9 mouse cellular contexts compared by ENCODE assay signal in genomic region chr5:125175673-125176369, GRCm38 (mm10). TPM values are rescaled to one million over a fixed set of nuclear protein-coding genes. Genes with fewer than 3 reads are reported as not detected.
A peak's percentile ranks its signal among the peaks of the same experiment; 100 is the strongest.
DNase-seq lines count a peak whose midpoint lies in the region; ATAC-seq and TF ChIP-seq lines count a peak whose summit lies in the region.
"Had no signal": no experiment of that assay in that cellular context is flagged by ENCODE, and none has a peak within 500 bp of the region (broad histone marks: within the 10 kb centered on the region; RNA-seq: fewer than 3 reads in every experiment).

No protein-coding gene starts in this region.

- TF ChIP-seq EP300 in heart, adult 2 months (IDR thresholded peaks at IDR 0.05; ENCODE audit: insufficient read depth, low read depth, low read length), result no peak
- no peak for TF ChIP-seq EP300 in heart, postnatal 0 days (IDR thresholded peaks at IDR 0.05; ENCODE audit: low read depth)

- peaks cover 8% of the 10 kb centered on the region for H3K79me2 ChIP-seq in heart, adult 2 months (replicated peaks; ENCODE audit: control insufficient read depth, insufficient read depth, low read length)

- H3K27me3 ChIP-seq in heart, adult 2 months (ENCODE audit: control insufficient read depth, insufficient read depth, low read length), result no peaks in the 10 kb centered on the region
- H3K27me3 ChIP-seq in heart, embryonic 11.5 days (ENCODE audit: control insufficient read depth, insufficient read depth, low read length), result no peaks in the 10 kb centered on the region
- H3K27me3 ChIP-seq in lung, embryonic 15.5 days, result no peaks in the 10 kb centered on the region
- no peaks in the 10 kb centered on the region for H3K27me3 ChIP-seq in heart, postnatal 0 days (ENCODE audit: control insufficient read depth, insufficient read depth, low read length)
- no peaks in the 10 kb centered on the region for H3K27me3 ChIP-seq in neural tube, embryonic 12.5 days (replicated peaks)

- H3K9ac ChIP-seq in heart, adult 2 months (ENCODE audit: low read depth, low read length), result 0 out of 2 replicates have a peak overlapping the region, but pooled peaks have one; percentile 1
- no peak overlapping the region for H3K9ac ChIP-seq in heart, embryonic 11.5 days (ENCODE audit: low read depth, low read length)
- no peak overlapping the region for H3K9ac ChIP-seq in lung, embryonic 15.5 days
- no peak overlapping the region for H3K9ac ChIP-seq in heart, postnatal 0 days (replicated peaks; ENCODE audit: low read depth, low read length)
- peak overlapping the region; percentile 96; the same call in 1 of the 2 replicates for H3K9ac ChIP-seq in neural tube, embryonic 12.5 days

- H3K4me1 ChIP-seq in heart, adult 2 months (ENCODE audit: control insufficient read depth, insufficient read depth, low read length), result peaks cover 30% of the 10 kb centered on the region
- H3K4me1 ChIP-seq in heart, embryonic 11.5 days (ENCODE audit: control insufficient read depth, insufficient read depth, low read length), result peaks cover 74% of the 10 kb centered on the region
- peaks cover 79% of the 10 kb centered on the region for H3K4me1 ChIP-seq in lung, embryonic 15.5 days
- H3K4me1 ChIP-seq in heart, postnatal 0 days (ENCODE audit: control insufficient read depth, insufficient read depth), result peaks cover 53% of the 10 kb centered on the region
- peaks cover 79% of the 10 kb centered on the region for H3K4me1 ChIP-seq in neural tube, embryonic 12.5 days

- no peak for TF ChIP-seq POLR2A in heart, adult 2 months (IDR thresholded peaks at IDR 0.05; ENCODE audit: insufficient read depth, low read depth, low read length)

- no peaks in the 10 kb centered on the region; the same call in 1 of the 2 replicates for H3K36me3 ChIP-seq in heart, adult 2 months (ENCODE audit: control insufficient read depth, insufficient read depth, low read length)
- H3K36me3 ChIP-seq in heart, embryonic 11.5 days (ENCODE audit: control insufficient read depth, insufficient read depth, low read length), result no peaks in the 10 kb centered on the region
- no peaks in the 10 kb centered on the region for H3K36me3 ChIP-seq in lung, embryonic 15.5 days
- no peaks in the 10 kb centered on the region for H3K36me3 ChIP-seq in heart, postnatal 0 days (replicated peaks; ENCODE audit: control insufficient read depth, insufficient read depth, low read length)
- no peaks in the 10 kb centered on the region for H3K36me3 ChIP-seq in neural tube, embryonic 12.5 days

- TF ChIP-seq CTCF in heart, adult 2 months (IDR thresholded peaks at IDR 0.05), result no peak
- TF ChIP-seq CTCF in heart, postnatal 0 days (IDR thresholded peaks at IDR 0.05; ENCODE audit: low read depth), result no peak

- DNase-seq in heart, adult 2 months, result no peak
- DNase-seq in lung, postnatal 14 days, result no peak
- no peak for DNase-seq in heart, postnatal 0 days (ENCODE audit: low spot score)
- no peak for DNase-seq in embryo, embryonic 11 days
- DNase-seq in right cerebral cortex, adult 18-20 months, result no peak

- H3K9me3 ChIP-seq in heart, embryonic 11.5 days (replicated peaks; ENCODE audit: control insufficient read depth, low read length), result no peaks in the 10 kb centered on the region
- no peaks in the 10 kb centered on the region for H3K9me3 ChIP-seq in lung, embryonic 15.5 days
- no peaks in the 10 kb centered on the region for H3K9me3 ChIP-seq in heart, postnatal 0 days (replicated peaks; ENCODE audit: control insufficient read depth, low read length)
- no peaks in the 10 kb centered on the region for H3K9me3 ChIP-seq in neural tube, embryonic 12.5 days

- no peak overlapping the region for H3K4me2 ChIP-seq in heart, embryonic 11.5 days
- peak overlapping the region; percentile 82; the same call in 1 of the 2 replicates for H3K4me2 ChIP-seq in lung, embryonic 15.5 days
- peak overlapping the region; percentile 32 for H3K4me2 ChIP-seq in heart, postnatal 0 days (ENCODE audit: low read depth, low read length)
- peak overlapping the region; percentile 81 for H3K4me2 ChIP-seq in neural tube, embryonic 12.5 days (replicated peaks)

- no peak for ATAC-seq in heart, embryonic 11.5 days (replicated peaks; ENCODE audit: insufficient number of reproducible peaks, low FRiP score, low TSS enrichment)
- ATAC-seq in lung, embryonic 15.5 days (ENCODE audit: borderline replicate concordance, extremely low read depth, low FRiP score, low TSS enrichment), result no peak
- no peak for ATAC-seq in heart, postnatal 0 days (ENCODE audit: insufficient read depth, low read depth)
- no peak for ATAC-seq in neural tube, embryonic 12.5 days (ENCODE audit: low FRiP score, low read depth)
- ATAC-seq: intestine, embryonic 16.5 days had no signal

- WGBS in heart, adult 2 months, result 66% methylated on average over 9 of the region's 9 CpGs
- WGBS in heart, embryonic 11.5 days (ENCODE audit: insufficient replicate concordance), result 77% methylated on average over 8 of the region's 9 CpGs
- 64% methylated on average over 9 of the region's 9 CpGs for WGBS in lung, embryonic 15.5 days
- WGBS in heart, postnatal 0 days, result 74% methylated on average over 9 of the region's 9 CpGs
- 63% methylated on average over 9 of the region's 9 CpGs for WGBS in neural tube, embryonic 12.5 days

- no peak overlapping the region for H3K4me3 ChIP-seq in heart, adult 2 months
- H3K4me3 ChIP-seq in heart, embryonic 11.5 days (ENCODE audit: low read depth, low read length), result no peak overlapping the region
- H3K4me3 ChIP-seq in lung, embryonic 15.5 days, result no peak overlapping the region
- H3K4me3 ChIP-seq in heart, postnatal 0 days (ENCODE audit: low read depth, low read length), result no peak overlapping the region
- 0 out of 2 replicates have a peak overlapping the region, but pooled peaks have one; percentile 9 for H3K4me3 ChIP-seq in neural tube, embryonic 12.5 days

- H3K27ac ChIP-seq in heart, adult 2 months, result no peak overlapping the region; the same call in 1 of the 2 replicates
- H3K27ac ChIP-seq in heart, embryonic 11.5 days (ENCODE audit: low read depth, low read length), result no peak overlapping the region
- H3K27ac ChIP-seq in lung, embryonic 15.5 days, result peak overlapping the region; percentile 53
- peak overlapping the region; percentile 89 for H3K27ac ChIP-seq in heart, postnatal 0 days (ENCODE audit: low read depth)
- no peak overlapping the region for H3K27ac ChIP-seq in neural tube, embryonic 12.5 days

- intact Hi-C loops in heart, adult 2 months (cut with DNase I), result loop anchor here (5.0 kb wide), 1 partner anchor 91 kb away; no protein-coding TSS in a partner anchor

RNA-seq across cellular contexts. Expression of gene Ncor2, which starts 3.2 kb away (rescaled TPM):
- total RNA-seq in heart, adult 2 months (2021), result 10 to 100 TPM; 73.5 to 77.5 TPM
- 27.9 and 39.1 TPM in 2 replicates for polyA plus RNA-seq in heart, adult 2 months (2012; rRNA removed)
- polyA plus RNA-seq in heart, embryonic 11.5 days (2014; fragmentation: Nextera tagmentation; extraction: Ambion mirVana), result 14.3 and 18.8 TPM in 2 replicates
- 28.7 and 30.5 TPM in 2 replicates for polyA plus RNA-seq in lung, embryonic 15.5 days (2015; fragmentation: Nextera tagmentation; extraction: Ambion mirVana)
- total RNA-seq in heart, postnatal 0 days (2014; rRNA removed; ENCODE audit: low replicate concordance), result 21.6 and 73.8 TPM in 2 replicates
- 14.3 and 15.5 TPM in 2 replicates for polyA plus RNA-seq in heart, postnatal 0 days (2015; fragmentation: Nextera tagmentation; extraction: Ambion mirVana)
- 36.0 and 36.9 TPM in 2 replicates for polyA plus RNA-seq in neural tube, embryonic 12.5 days (2016; fragmentation: Nextera tagmentation; extraction: Ambion mirVana)

Comparison
In these comparisons a context has a peak if more than half of its experiments do, and no peak if none do; other contexts are left out.
1. H3K27ac ChIP-seq: peak in lung, embryonic 15.5 days (single experiment) and heart, postnatal 0 days (single experiment); none in heart, adult 2 months (single experiment), heart, embryonic 11.5 days (single experiment) and neural tube, embryonic 12.5 days (single experiment).
2. H3K9ac ChIP-seq: peak in heart, adult 2 months (single experiment) and neural tube, embryonic 12.5 days (single experiment); none in heart, embryonic 11.5 days (single experiment), lung, embryonic 15.5 days (single experiment) and heart, postnatal 0 days (single experiment).